Mouse (Mus musculus) forebrain, postnatal 0 days (tissue): ENCODE results near the gene Kcnd2. TPM values are rescaled to one million over a fixed set of nuclear protein-coding genes. Genes with fewer than 3 reads are reported as not detected.

Experiments
- ATAC-seq: fragments of 200-750 bp; cut with Nextera tagmentation; 2 replicates; pipeline ENCODE4 v1.8.0; 2017; ENCODE audit warnings: mild to moderate bottlenecking, moderate library complexity
- DNase-seq: peaks from one replicate; pipeline ENCODE4 v3.0.0-alpha.2; 2015
- H3K27ac ChIP-seq: fragments of 300-500 bp; sonication (generic); 2 replicates; pipeline ENCODE4 v1.5.1; 2014; ENCODE audit warnings: low read depth, mild to moderate bottlenecking, antibody characterized with exemption, low read length, moderate library complexity, mixed read lengths
- H3K27me3 ChIP-seq: fragments of 300-500 bp; sonication (generic); 2 replicates; pipeline ENCODE4 v1.6.1; 2014; ENCODE audit warnings: mild to moderate bottlenecking, low read length, mixed read lengths; ENCODE audit not compliant: insufficient read depth
- H3K36me3 ChIP-seq: fragments of 300-500 bp; sonication (generic); 2 replicates; pipeline ENCODE4 v1.6.1; 2014; ENCODE audit warnings: mild to moderate bottlenecking, moderate library complexity; ENCODE audit not compliant: insufficient read depth
- H3K4me1 ChIP-seq: fragments of 300-500 bp; sonication (generic); 2 replicates; pipeline ENCODE4 v1.6.1; 2014; ENCODE audit warnings: antibody characterized with exemption; ENCODE audit not compliant: insufficient read depth
- H3K4me2 ChIP-seq: fragments of 300-500 bp; sonication (generic); 2 replicates; pipeline ENCODE4 v1.6.1; 2014; ENCODE audit warnings: low read depth, mild to moderate bottlenecking, moderate library complexity
- H3K4me3 ChIP-seq: fragments of 300-500 bp; sonication (generic); 2 replicates; pipeline ENCODE4 v1.5.1; 2014; ENCODE audit warnings: low read depth, low read length, mixed read lengths
- H3K9ac ChIP-seq: fragments of 300-500 bp; sonication (generic); 2 replicates; pipeline ENCODE4 v1.6.1; 2014; ENCODE audit warnings: mild to moderate bottlenecking
- H3K9me3 ChIP-seq: fragments of 300-500 bp; sonication (generic); 2 replicates; pipeline ENCODE4 v1.6.1; 2016; ENCODE audit warnings: low read length
- CTCF ChIP-seq: sonication (generic); IDR thresholded peaks from 2 replicates; pipeline ENCODE4 v1.5.1; 2016; ENCODE audit warnings: antibody characterized with exemption, control low read depth, low read depth
- WGBS: fragments of 180-500 bp; shearing (Covaris S2); extraction: QIAGEN DNeasy Blood & Tissue Kit; methylation state at CpG from one replicate; pipeline ENCODE4 v1.1.7; 2014; 5-methylcytosine and 5-hydroxymethylcytosine counted together
- polyA plus RNA-seq: library from polyadenylated mRNA; unstranded; fragments of >200 nt; fragmentation: Nextera tagmentation; extraction: Ambion mirVana; gene quantifications from 2 replicates; pipeline ENCODE4 v1.2.1, GENCODE M21; 2015
- total RNA-seq: library from RNA; depleted of rRNA; stranded (reverse); fragments of >200 nt; gene quantifications from 2 replicates; pipeline ENCODE4 v1.2.3, GENCODE M21; 2014

Kcnd2 gene
- total and polyA plus RNA-seq, 2 experiments from 2014 or later = 27.3 to 64.4 TPM

DNA sequence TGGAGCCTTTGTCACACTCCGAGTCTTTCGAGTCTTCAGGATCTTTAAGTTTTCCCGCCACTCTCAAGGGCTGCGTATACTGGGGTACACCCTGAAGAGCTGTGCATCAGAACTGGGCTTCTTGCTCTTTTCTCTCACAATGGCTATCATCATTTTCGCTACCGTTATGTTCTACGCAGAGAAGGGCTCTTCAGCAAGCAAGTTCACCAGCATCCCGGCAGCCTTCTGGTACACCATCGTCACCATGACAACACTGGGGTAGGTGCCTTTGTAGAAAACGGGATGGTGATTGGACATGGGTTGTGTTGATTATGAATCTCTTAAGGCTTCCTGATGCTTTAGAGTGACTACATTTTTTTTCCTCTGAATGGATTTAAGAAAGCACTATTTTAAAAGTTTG lies 1.9 kb downstream of the Kcnd2 start:
- H3K9me3 ChIP-seq = no peaks in the 10 kb centered on the region
- no peak overlapping the region for H3K4me3 ChIP-seq
- H3K4me1 ChIP-seq = no peaks in the 10 kb centered on the region
- no peak for DNase-seq
- no peak overlapping the region for H3K4me2 ChIP-seq
- H3K36me3 ChIP-seq = no peaks in the 10 kb centered on the region
- no peak overlapping the region for H3K27ac ChIP-seq
- H3K9ac ChIP-seq = no peak overlapping the region
- WGBS = 92% methylated on average over 10 of the region's 10 CpGs
- no peaks in the 10 kb centered on the region for H3K27me3 ChIP-seq
- no peak for ATAC-seq
- TF ChIP-seq CTCF = no peak

GRCm38 (mm10) chr6:21226124-21226523 lies 10.8 kb downstream of the Kcnd2 start:
- Histone ChIP-seq H3K4me1 (no peaks in the 10 kb centered on the region), H3K27ac (no peak overlapping the region), H3K36me3 (no peaks in the 10 kb centered on the region), H3K27me3 (no peaks in the 10 kb centered on the region), H3K4me3 (no peak overlapping the region), H3K4me2 (no peak overlapping the region), H3K9ac (no peak overlapping the region), H3K9me3 (no peaks in the 10 kb centered on the region)
- ATAC-seq (no peak), DNase-seq (no peak)
- WGBS = 88% methylated on average over 4 of the region's 4 CpGs
- no peak for TF ChIP-seq CTCF

DNA sequence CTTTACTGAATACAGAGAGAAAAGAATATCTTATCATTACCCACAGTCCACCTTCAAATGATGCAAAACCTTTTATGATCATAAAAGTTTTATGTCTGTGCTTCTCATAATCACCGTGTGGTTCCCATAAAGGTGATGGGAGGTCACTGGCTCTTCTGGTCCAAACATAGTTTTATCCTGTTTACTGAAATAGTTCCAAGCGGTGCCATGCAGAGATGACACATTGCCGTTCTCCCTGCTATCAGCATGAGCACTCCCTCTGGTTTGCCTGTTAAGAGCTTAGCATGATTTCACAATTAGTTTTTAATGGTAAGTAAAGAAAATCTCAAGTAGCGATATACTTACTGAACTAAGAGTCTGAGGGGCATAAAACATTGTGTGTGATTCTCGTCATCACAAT lies 43.7 kb downstream of the Kcnd2 start:
- TF ChIP-seq CTCF = no peak
- no peaks in the 10 kb centered on the region for H3K36me3 ChIP-seq
- H3K4me1 ChIP-seq = no peaks in the 10 kb centered on the region
- no peaks in the 10 kb centered on the region for H3K27me3 ChIP-seq
- H3K27ac ChIP-seq = no peak overlapping the region
- WGBS = 80% methylated on average over 5 of the region's 5 CpGs
- no peak overlapping the region for H3K4me2 ChIP-seq
- no peak overlapping the region for H3K9ac ChIP-seq
- ATAC-seq (no peak), DNase-seq (no peak)
- no peaks in the 10 kb centered on the region for H3K9me3 ChIP-seq
- no peak overlapping the region for H3K4me3 ChIP-seq

DNA sequence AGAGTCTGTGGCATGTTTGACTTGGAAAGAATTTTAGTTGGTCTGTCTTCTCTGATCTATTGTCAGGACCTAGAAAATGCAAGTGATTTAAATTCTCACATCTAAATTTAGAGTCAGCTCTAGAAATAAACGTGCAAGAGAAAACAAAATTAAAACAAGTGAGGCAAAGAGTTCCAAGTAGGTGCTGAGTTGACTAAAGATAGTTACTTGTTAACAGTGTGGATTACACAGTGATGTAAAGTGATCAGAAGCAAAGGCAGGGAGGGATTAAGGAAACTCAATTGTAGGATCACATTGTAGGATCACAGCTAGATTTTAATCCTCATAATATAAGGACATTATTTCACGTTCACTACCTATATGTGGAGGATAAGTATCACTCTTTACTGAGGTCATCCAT lies 52.6 kb downstream of the Kcnd2 start:
- H3K27ac ChIP-seq = no peak overlapping the region
- whole genome bisulfite sequencing = 38% methylated on average over 2 of the region's 2 CpGs
- H3K4me3 ChIP-seq = no peak overlapping the region
- DNase-seq = no peak
- no peak overlapping the region for H3K4me2 ChIP-seq
- H3K4me1 ChIP-seq = no peaks in the 10 kb centered on the region
- no peaks in the 10 kb centered on the region for H3K36me3 ChIP-seq
- no peaks in the 10 kb centered on the region for H3K27me3 ChIP-seq
- ATAC-seq = no peak
- no peak for TF ChIP-seq CTCF
- H3K9me3 ChIP-seq = no peaks in the 10 kb centered on the region
- no peak overlapping the region for H3K9ac ChIP-seq

- no peaks in the 10 kb centered on the region for H3K36me3 ChIP-seq
- H3K4me3 ChIP-seq = no peak overlapping the region
- peak overlapping the region; percentile 23; the same call in 1 of the 2 replicates for H3K4me2 ChIP-seq
- H3K9ac ChIP-seq = 0 out of 2 replicates have a peak overlapping the region, but pooled peaks have one; percentile 14
- H3K4me1 ChIP-seq = no peaks in the 10 kb centered on the region
- H3K27me3 ChIP-seq = no peaks in the 10 kb centered on the region
- ATAC-seq (peak; percentile 47; the same call in 1 of the 2 replicates), DNase-seq (peak; percentile 26)
- 10% methylated on average over 6 of the region's 6 CpGs for WGBS
- no peaks in the 10 kb centered on the region for H3K9me3 ChIP-seq
- TF ChIP-seq CTCF = no peak
- H3K27ac ChIP-seq = no peak overlapping the region
Observed at GRCm38 (mm10) chr6:21277343-21277933, 62.1 kb downstream of the Kcnd2 start.

- H3K4me1 ChIP-seq = no peaks in the 10 kb centered on the region
- H3K27me3 ChIP-seq = no peaks in the 10 kb centered on the region
- no peak overlapping the region for H3K4me3 ChIP-seq
- DNase-seq (no peak), ATAC-seq (no peak)
- no peaks in the 10 kb centered on the region for H3K9me3 ChIP-seq
- H3K9ac ChIP-seq = no peak overlapping the region
- H3K27ac ChIP-seq = no peak overlapping the region
- H3K4me2 ChIP-seq = no peak overlapping the region
- H3K36me3 ChIP-seq = no peaks in the 10 kb centered on the region
- no peak for TF ChIP-seq CTCF
- 90% methylated on average over 4 of the region's 4 CpGs for WGBS
Observed at GRCm38 (mm10) chr6:21304943-21305342, 89.6 kb downstream of the Kcnd2 start.

- DNase-seq (no peak), ATAC-seq (no peak)
Observed at GRCm38 (mm10) chr6:21310159-21310558, 94.9 kb downstream of the Kcnd2 start.

More at GRCm38 (mm10) chr6:21310159-21310558, 94.9 kb downstream of the Kcnd2 start:
- H3K36me3 ChIP-seq = no peaks in the 10 kb centered on the region
- H3K4me2 ChIP-seq = no peak overlapping the region
- WGBS = 30% methylated on average over 3 of the region's 3 CpGs
- no peak overlapping the region for H3K4me3 ChIP-seq
- TF ChIP-seq CTCF = no peak
- H3K9ac ChIP-seq = no peak overlapping the region
- no peaks in the 10 kb centered on the region for H3K9me3 ChIP-seq
- no peaks in the 10 kb centered on the region for H3K27me3 ChIP-seq
- H3K27ac ChIP-seq = no peak overlapping the region
- H3K4me1 ChIP-seq = no peaks in the 10 kb centered on the region
